Mouse (Mus musculus) left cerebral cortex, postnatal 14 days (tissue): Measurements from ENCODE around the gene Pop5. TPM values are rescaled to one million over a fixed set of nuclear protein-coding genes. Genes with fewer than 3 reads are reported as not detected.

ENCODE experiments used
- DNase-seq, 2 experiments: peaks; one replicate each; pipeline ENCODE4 v3.0.0; 2021 to 2022; ENCODE audit warnings: low spot score in 2 of 2, mixed read lengths in 1 of 2
- intact Hi-C: fragments of 180-260 bp; cut with DNase I; formaldehyde crosslinking; loops from one replicate; pipeline ENCODE4 v1.15.1; 2025
- total RNA-seq, 2 experiments: library from RNA; stranded (reverse); gene quantifications; 2 replicates each; pipeline ENCODE4 v1.2.3; 2021

The Pop5 gene
- total RNA-seq, 2 experiments from 2014 or later, result 59.5 to 75.8 TPM

- intact Hi-C loops, result no loop called here
- no peak for DNase-seq
Measured at GRCm38 (mm10) chr5:115256909-115257546, 21.4 kb downstream of the Pop5 start.

- intact Hi-C loops, result no loop called here
- no peak for DNase-seq
Measured at GRCm38 (mm10) chr5:115260356-115260755, 24.7 kb downstream of the Pop5 start.

GRCm38 (mm10) chr5:115261141-115261540 is 25.5 kb downstream of the Pop5 start:
- DNase-seq, result no peak
- intact Hi-C loops, result no loop called here

GRCm38 (mm10) chr5:115261880-115262279 is 26.2 kb downstream of the Pop5 start:
- intact Hi-C loops, result no loop called here
- DNase-seq, result no peak

- no peak for DNase-seq
- intact Hi-C loops, result no loop called here
Measured at GRCm38 (mm10) chr5:115262502-115263291, 27.1 kb downstream of the Pop5 start.

- DNase-seq, result no peak
- intact Hi-C loops, result no loop called here
Measured at GRCm38 (mm10) chr5:115266340-115266739, 30.7 kb downstream of the Pop5 start.

- no peak for DNase-seq
- intact Hi-C loops, result no loop called here
Measured at GRCm38 (mm10) chr5:115266787-115267468, 31.3 kb downstream of the Pop5 start.

GRCm38 (mm10) chr5:115267469-115268045 is 31.9 kb downstream of the Pop5 start:
- intact Hi-C loops, result no loop called here
- no peak for DNase-seq

- intact Hi-C loops, result no loop called here
- no peak for DNase-seq
Measured at GRCm38 (mm10) chr5:115268266-115268665, 32.6 kb downstream of the Pop5 start.

- intact Hi-C loops, result no loop called here
- DNase-seq, result no peak
Measured at GRCm38 (mm10) chr5:115269969-115270368, 34.3 kb downstream of the Pop5 start.

GRCm38 (mm10) chr5:115271931-115272811 is 36.5 kb downstream of the Pop5 start:
- DNase-seq, result peak in 1 of 2 experiments; percentile 24
- intact Hi-C loops, result no loop called here

- peak; percentile 99 for DNase-seq
- intact Hi-C loops, result no loop called here
Measured at GRCm38 (mm10) chr5:115272812-115273548, 37.3 kb downstream of the Pop5 start, which contains the start of gene Rnf10. Gene Rnf10 (minus strand): TSS chr5:115272898.

- intact Hi-C loops, result no loop called here
- no peak for DNase-seq
Measured at GRCm38 (mm10) chr5:115273549-115274135, 38.0 kb downstream of the Pop5 start.

GRCm38 (mm10) chr5:115274353-115274752 is 38.7 kb downstream of the Pop5 start:
- intact Hi-C loops, result no loop called here
- no peak for DNase-seq

GRCm38 (mm10) chr5:115274771-115275170 is 39.1 kb downstream of the Pop5 start:
- intact Hi-C loops, result no loop called here

GRCm38 (mm10) chr5:115275998-115276397 is 40.4 kb downstream of the Pop5 start:
- intact Hi-C loops, result no loop called here

More at GRCm38 (mm10) chr5:115274771-115275170, 39.1 kb downstream of the Pop5 start:
- no peak for DNase-seq

GRCm38 (mm10) chr5:115278053-115278452 is 42.4 kb downstream of the Pop5 start:
- intact Hi-C loops, result no loop called here
- DNase-seq, result no peak

More at GRCm38 (mm10) chr5:115275998-115276397, 40.4 kb downstream of the Pop5 start:
- DNase-seq, result no peak

GRCm38 (mm10) chr5:115278785-115279184 is 43.1 kb downstream of the Pop5 start:
- no peak for DNase-seq
- intact Hi-C loops, result no loop called here
